Mouse (Mus musculus): ENCODE data around the gene Gm5751. TPM values are rescaled to one million over a fixed set of nuclear protein-coding genes. Genes with fewer than 3 reads are reported as not detected.
A peak's percentile ranks its signal among the peaks of the same experiment; 100 is the strongest.
"Not testable (repeated sequence)": the region's sequence is repeated elsewhere in the genome, so short reads cannot be mapped to it uniquely, and the experiment has no call there.

The Gm5751 gene
- polyA plus RNA-seq (2015; fragmentation: Nextera tagmentation; extraction: Ambion mirVana) = not detected in 2 replicates

GRCm38 (mm10) chrX:8873953-8874352 is at the start of gene Gm5751:
Gm5751 (plus strand) TSS chrX:8874253.
- not testable (repeated sequence) for H3K4me1 ChIP-seq; H3K4me2 ChIP-seq; H3K27me3 ChIP-seq (replicated peaks); H3K4me3 ChIP-seq; H3K9ac ChIP-seq; ATAC-seq (ENCODE audit: extremely low read depth, insufficient number of reproducible peaks, low FRiP score, low TSS enrichment); H3K36me3 ChIP-seq; H3K27ac ChIP-seq (replicated peaks); H3K9me3 ChIP-seq
- WGBS = 73% methylated on average over 3 of the region's 4 CpGs

- Histone ChIP-seq H3K4me2 (no peak overlapping the region), H3K36me3 (no peaks in the 10 kb centered on the region), H3K4me3 (no peak overlapping the region), H3K9me3 (no peaks in the 10 kb centered on the region), H3K27ac (replicated peaks) (no peak overlapping the region), H3K9ac (no peak overlapping the region), H3K27me3 (replicated peaks) (no peaks in the 10 kb centered on the region), H3K4me1 (no peaks in the 10 kb centered on the region)
- no peak for ATAC-seq (ENCODE audit: extremely low read depth, insufficient number of reproducible peaks, low FRiP score, low TSS enrichment)
Measured at GRCm38 (mm10) chrX:8832043-8832442, 42.0 kb upstream of the Gm5751 start.

- Histone ChIP-seq H3K9me3 (no peaks in the 10 kb centered on the region), H3K4me1 (no peaks in the 10 kb centered on the region), H3K27ac (replicated peaks) (no peak within 1 kb of the TSS), H3K9ac (no peak within 1 kb of the TSS), H3K27me3 (replicated peaks) (no peaks in the 10 kb centered on the region), H3K36me3 (no peaks in the 10 kb centered on the region), H3K4me2 (no peak within 1 kb of the TSS), H3K4me3 (no peak within 1 kb of the TSS)
- WGBS = 46% methylated on average over 1 of the region's 1 CpGs
- ATAC-seq (ENCODE audit: extremely low read depth, insufficient number of reproducible peaks, low FRiP score, low TSS enrichment) = no peak
Measured at GRCm38 (mm10) chrX:8843694-8844093, 30.4 kb upstream of the Gm5751 start, which contains the start of gene Gm6592. Gm6592 (plus strand) TSS chrX:8843994.

- Histone ChIP-seq H3K4me1 (no peaks in the 10 kb centered on the region), H3K9me3 (no peaks in the 10 kb centered on the region), H3K4me3 (no peak overlapping the region), H3K27ac (replicated peaks) (no peak overlapping the region), H3K4me2 (no peak overlapping the region), H3K9ac (no peak overlapping the region), H3K27me3 (replicated peaks) (no peaks in the 10 kb centered on the region), H3K36me3 (no peaks in the 10 kb centered on the region)
- 81% methylated on average over 10 of the region's 10 CpGs for WGBS
- no peak for ATAC-seq (ENCODE audit: extremely low read depth, insufficient number of reproducible peaks, low FRiP score, low TSS enrichment)
Measured at GRCm38 (mm10) chrX:8852486-8852885, 21.6 kb upstream of the Gm5751 start.

GRCm38 (mm10) chrX:8864331-8864730 is 9.7 kb upstream of the Gm5751 start:
- H3K36me3 ChIP-seq; H3K27me3 ChIP-seq (replicated peaks); H3K27ac ChIP-seq (replicated peaks); H3K9me3 ChIP-seq; H3K9ac ChIP-seq; H3K4me2 ChIP-seq; H3K4me1 ChIP-seq; H3K4me3 ChIP-seq; ATAC-seq (ENCODE audit: extremely low read depth, insufficient number of reproducible peaks, low FRiP score, low TSS enrichment): not testable (repeated sequence)
- WGBS = 2% methylated on average over 3 of the region's 3 CpGs

- 58% methylated on average over 4 of the region's 4 CpGs for WGBS
- no peaks in the 10 kb centered on the region for H3K27me3 ChIP-seq (replicated peaks)
- H3K4me2 ChIP-seq = no peak overlapping the region
- H3K9ac ChIP-seq = no peak overlapping the region
- no peaks in the 10 kb centered on the region for H3K9me3 ChIP-seq
- no peak for ATAC-seq (ENCODE audit: extremely low read depth, insufficient number of reproducible peaks, low FRiP score, low TSS enrichment)
- no peaks in the 10 kb centered on the region for H3K36me3 ChIP-seq
- no peaks in the 10 kb centered on the region for H3K4me1 ChIP-seq
- H3K4me3 ChIP-seq = no peak overlapping the region
- no peak overlapping the region for H3K27ac ChIP-seq (replicated peaks)
Measured at GRCm38 (mm10) chrX:8884336-8884735, 10.3 kb downstream of the Gm5751 start.

GRCm38 (mm10) chrX:8891975-8892342 is 17.9 kb downstream of the Gm5751 start:
- Histone ChIP-seq H3K4me3 (peak overlapping the region; percentile 66), H3K4me2 (peak overlapping the region; percentile 78), H3K27me3 (replicated peaks) (peaks cover 17% of the 10 kb centered on the region), H3K9me3 (no peaks in the 10 kb centered on the region), H3K27ac (replicated peaks) (no peak overlapping the region), H3K36me3 (no peaks in the 10 kb centered on the region), H3K4me1 (no peaks in the 10 kb centered on the region), H3K9ac (peak overlapping the region; percentile 86)
- ATAC-seq (ENCODE audit: extremely low read depth, insufficient number of reproducible peaks, low FRiP score, low TSS enrichment) = no peak
- 30% methylated on average over 4 of the region's 9 CpGs for WGBS

GRCm38 (mm10) chrX:8892343-8893155 is 18.5 kb downstream of the Gm5751 start, which contains the start of gene B630019K06Rik:
B630019K06Rik (plus strand) TSS chrX:8892382.
- peak within 1 kb of the TSS; percentile 86 for H3K9ac ChIP-seq
- peaks cover 17% of the 10 kb centered on the region for H3K27me3 ChIP-seq (replicated peaks)
- H3K36me3 ChIP-seq = no peaks in the 10 kb centered on the region
- peak; percentile 73; the same call in 1 of the 2 replicates for ATAC-seq (ENCODE audit: extremely low read depth, insufficient number of reproducible peaks, low FRiP score, low TSS enrichment)
- WGBS = 6% methylated on average over 62 of the region's 95 CpGs
- H3K27ac ChIP-seq (replicated peaks) = peak within 1 kb of the TSS; percentile 80
- H3K9me3 ChIP-seq = no peaks in the 10 kb centered on the region
- H3K4me2 ChIP-seq = peak within 1 kb of the TSS; percentile 78
- H3K4me1 ChIP-seq = no peaks in the 10 kb centered on the region
- H3K4me3 ChIP-seq = peak within 1 kb of the TSS; percentile 66

- peaks cover 17% of the 10 kb centered on the region for H3K27me3 ChIP-seq (replicated peaks)
- no peaks in the 10 kb centered on the region for H3K36me3 ChIP-seq
- no peaks in the 10 kb centered on the region for H3K9me3 ChIP-seq
- H3K4me3 ChIP-seq = peak overlapping the region; percentile 66
- H3K9ac ChIP-seq = peak overlapping the region; percentile 86
- peak overlapping the region; percentile 80 for H3K27ac ChIP-seq (replicated peaks)
- H3K4me1 ChIP-seq = no peaks in the 10 kb centered on the region
- 9% methylated on average over 29 of the region's 42 CpGs for WGBS
- H3K4me2 ChIP-seq = peak overlapping the region; percentile 78
- no peak for ATAC-seq (ENCODE audit: extremely low read depth, insufficient number of reproducible peaks, low FRiP score, low TSS enrichment)
Measured at GRCm38 (mm10) chrX:8893182-8893651, 19.2 kb downstream of the Gm5751 start.

GRCm38 (mm10) chrX:8900823-8901222 is 26.8 kb downstream of the Gm5751 start:
- Histone ChIP-seq H3K27ac (replicated peaks) (no peak overlapping the region), H3K4me1 (no peaks in the 10 kb centered on the region), H3K36me3 (no peaks in the 10 kb centered on the region), H3K9me3 (no peaks in the 10 kb centered on the region), H3K4me3 (no peak overlapping the region), H3K4me2 (no peak overlapping the region), H3K9ac (no peak overlapping the region), H3K27me3 (replicated peaks) (no peaks in the 10 kb centered on the region)
- ATAC-seq (ENCODE audit: extremely low read depth, insufficient number of reproducible peaks, low FRiP score, low TSS enrichment) = no peak; the same call in 1 of the 2 replicates
- WGBS = 57% methylated on average over 4 of the region's 4 CpGs

- no peaks in the 10 kb centered on the region for H3K36me3 ChIP-seq
- ATAC-seq (ENCODE audit: extremely low read depth, insufficient number of reproducible peaks, low FRiP score, low TSS enrichment) = no peak
- no peak overlapping the region for H3K27ac ChIP-seq (replicated peaks)
- 21% methylated on average over 7 of the region's 7 CpGs for WGBS
- no peaks in the 10 kb centered on the region for H3K9me3 ChIP-seq
- no peak overlapping the region for H3K9ac ChIP-seq
- H3K4me3 ChIP-seq = no peak overlapping the region
- no peaks in the 10 kb centered on the region for H3K27me3 ChIP-seq (replicated peaks)
- H3K4me1 ChIP-seq = no peaks in the 10 kb centered on the region
- no peak overlapping the region for H3K4me2 ChIP-seq
Measured at GRCm38 (mm10) chrX:8901906-8902472, 27.9 kb downstream of the Gm5751 start.

All from heart, embryonic 13.5 days (tissue).